Mouse (Mus musculus): Measurements from ENCODE around the gene Actl6a.

- no peak for TF ChIP-seq CTCF (conservative IDR thresholded peaks at IDR 0.05; ENCODE audit: low read length)
- TF ChIP-seq NANOG (IDR thresholded peaks at IDR 0.05; ENCODE audit: borderline replicate concordance, low read length) = no peak
- TF ChIP-seq POU5F1 (IDR thresholded peaks at IDR 0.05; ENCODE audit: borderline replicate concordance, low read length) = no peak
Observed at GRCm38 (mm10) chr3:32658401-32658800, 47.7 kb upstream of the Actl6a start.

All from E14TG2a.4 (cell line).